Mouse (Mus musculus) megakaryocyte, adult 5-6 weeks (primary cell): ENCODE results near the gene Gpr85. TPM values are rescaled to one million over a fixed set of nuclear protein-coding genes. Genes with fewer than 3 reads are reported as not detected.

Experiments used
- ATAC-seq: 2 replicates; pipeline ENCODE4 v1.8.0; 2016; ENCODE audit warnings: mild to moderate bottlenecking, inconsistent platforms; ENCODE audit not compliant: poor library complexity, severe bottlenecking
- total RNA-seq, 2 experiments: library from RNA; stranded (forward) in 1 of 2; stranded (reverse) in 1 of 2; fragments of 153-499, 151-499 nt in 1 of 2; fragments of 221-1000, 200-1000 nt in 1 of 2; gene quantifications; 2 replicates each; pipeline versions ENCODE4 v1.2.3 to v1.2.4; 2015 to 2017

The Gpr85 gene
- total RNA-seq, 2 experiments from 2014 or later: 0.27 TPM; not detected in 1

DNA sequence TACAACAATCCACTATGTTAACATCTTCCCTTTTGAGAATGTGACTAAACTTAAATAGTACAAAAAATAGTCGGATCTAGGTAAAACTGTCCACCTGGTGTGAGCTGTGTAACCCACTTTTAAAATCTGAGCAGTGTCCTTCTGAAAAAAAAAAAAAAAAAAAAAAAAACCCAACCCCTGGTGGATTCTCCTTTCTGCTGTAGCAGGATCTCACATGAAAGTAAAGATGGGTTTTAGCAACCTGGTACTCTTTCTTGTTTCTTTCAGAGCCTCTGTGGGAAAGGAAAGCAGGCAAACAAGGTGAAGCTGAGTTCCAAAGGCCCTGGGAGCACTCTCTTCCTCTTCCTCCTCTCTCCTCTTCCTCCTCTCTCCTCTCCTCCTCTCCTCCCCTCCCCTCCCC is 10.9 kb downstream of the Gpr85 start:
- no peak for ATAC-seq

DNA sequence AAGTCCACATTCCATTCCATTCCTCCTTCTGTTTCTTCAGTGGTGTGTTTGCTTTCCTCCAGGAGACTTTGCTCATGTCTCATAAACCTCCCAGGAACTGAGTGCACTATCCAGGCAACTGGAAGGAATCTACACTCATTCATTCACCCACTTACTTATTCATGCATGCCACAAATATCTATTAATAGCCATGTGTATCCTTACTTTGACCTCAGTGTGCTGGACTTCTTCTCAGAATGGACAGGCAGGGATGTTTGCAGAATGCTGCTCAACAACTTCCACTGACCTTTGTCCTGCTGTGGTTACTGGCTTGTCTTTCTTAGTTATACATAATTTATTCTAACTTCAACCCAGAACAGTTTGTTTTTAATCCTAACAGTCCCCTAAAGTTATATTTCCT is 23.1 kb downstream of the Gpr85 start:
- ATAC-seq: no peak

DNA sequence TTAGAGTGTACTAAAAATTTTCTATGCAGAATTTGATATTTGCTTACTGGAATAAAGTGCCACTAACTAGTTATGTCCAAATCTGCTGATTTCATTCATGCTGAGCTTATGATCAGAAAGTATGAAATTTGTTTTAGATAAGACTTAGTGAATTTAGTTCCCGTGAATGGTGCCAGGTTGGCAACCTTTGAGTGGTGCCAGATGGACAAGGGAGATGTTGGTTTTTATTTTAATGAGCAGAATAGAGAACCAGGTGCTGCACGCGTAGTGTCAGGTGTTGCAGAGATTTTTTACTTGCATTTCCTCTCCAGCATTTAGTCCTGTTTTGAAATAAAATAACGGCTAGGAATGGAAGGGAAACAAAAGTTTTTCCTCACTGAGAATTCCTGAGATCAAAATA is 27.6 kb downstream of the Gpr85 start:
- no peak for ATAC-seq

- ATAC-seq: no peak
These were observed 39.7 kb downstream of the Gpr85 start for GRCm38 (mm10) chr6:13800071-13800470.

- no peak for ATAC-seq
These were observed 42.4 kb downstream of the Gpr85 start for GRCm38 (mm10) chr6:13797389-13797788.

Other genes with a start within 250 kb of the Gpr85 start
- 34.6 and 36.0 TPM in 2 replicates for gene Tmem168, start 231.8 kb downstream of the Gpr85 start, total RNA-seq (2015)
- 42.1 and 47.7 TPM in 2 replicates for gene Tmem168, start 231.8 kb downstream of the Gpr85 start, total RNA-seq (2017)
- gene Bmt2, start 162.0 kb downstream of the Gpr85 start, total RNA-seq (2015): 30.3 and 33.4 TPM in 2 replicates
- gene Bmt2, start 162.0 kb downstream of the Gpr85 start, total RNA-seq (2017): 24.0 and 27.7 TPM in 2 replicates
- gene 2610001J05Rik, start 31.6 kb upstream of the Gpr85 start, total RNA-seq (2015): 36.8 and 42.5 TPM in 2 replicates
- 47.4 and 51.7 TPM in 2 replicates for gene 2610001J05Rik, start 31.6 kb upstream of the Gpr85 start, total RNA-seq (2017)